Comparison of ENCODE assay signal across 10 mouse cellular contexts in the genomic region with DNA sequence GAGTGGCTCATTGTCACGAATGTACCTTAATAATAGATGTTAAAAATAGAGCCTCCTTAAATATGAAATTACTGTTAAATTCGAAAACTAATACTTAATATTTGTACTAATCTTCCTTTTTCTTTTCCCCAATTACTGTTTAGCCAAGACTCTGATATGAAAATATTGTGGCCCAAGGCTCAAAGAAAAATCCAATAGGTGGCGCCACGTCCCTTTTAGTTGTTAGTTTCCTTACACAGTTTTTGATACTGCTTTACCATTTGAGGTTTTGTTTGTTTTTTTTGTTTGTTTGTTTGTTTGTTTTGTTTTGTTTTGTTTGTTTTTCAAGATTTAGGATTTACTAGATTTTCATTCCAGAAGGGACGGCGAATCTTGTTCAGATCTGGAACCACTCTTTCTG. TPM values are rescaled to one million over a fixed set of nuclear protein-coding genes. Genes with fewer than 3 reads are reported as not detected.
DNase-seq lines count a peak whose midpoint lies in the region; ATAC-seq lines count a peak whose summit lies in the region.
"Had no signal": no experiment of that assay in that cellular context is flagged by ENCODE, and none has a peak within 500 bp of the region (broad histone marks: within the 10 kb centered on the region; RNA-seq: fewer than 3 reads in every experiment).

No protein-coding gene starts in this region.

- no peaks in the 10 kb centered on the region for H3K36me3 ChIP-seq in intestine, embryonic 16.5 days (ENCODE audit: control insufficient read depth, insufficient read depth, low read length)
- H3K36me3 ChIP-seq: neural tube, embryonic 13.5 days had no signal

- H3K4me1 ChIP-seq in intestine, embryonic 16.5 days (ENCODE audit: control insufficient read depth, insufficient read depth, low read length), result peaks cover 6% of the 10 kb centered on the region

- H3K27ac ChIP-seq in intestine, embryonic 16.5 days (ENCODE audit: low read length), result no peak overlapping the region
- H3K27ac ChIP-seq: neural tube, embryonic 13.5 days had no signal

- peak; percentile 37 for DNase-seq in adrenal gland, postnatal 14 days
- DNase-seq in adrenal gland, postnatal 25 days, result no peak
- DNase-seq in kidney, adult 9 months, result peak; percentile 67
- DNase-seq in kidney, adult 11 months, result no peak
- peak; percentile 41 for DNase-seq in urinary bladder, postnatal 14 days (ENCODE audit: low spot score)
- DNase-seq in urinary bladder, postnatal 4 days (ENCODE audit: low spot score in 2 of 2), result no peak

- H3K4me2 ChIP-seq in intestine, embryonic 16.5 days (ENCODE audit: low read depth, low read length), result no peak overlapping the region
- H3K4me2 ChIP-seq: neural tube, embryonic 13.5 days had no signal

- no peaks in the 10 kb centered on the region for H3K9me3 ChIP-seq in intestine, embryonic 16.5 days (ENCODE audit: control insufficient read depth, low read length)
- H3K9me3 ChIP-seq: neural tube, embryonic 13.5 days had no signal

- WGBS in intestine, embryonic 16.5 days, result 75% methylated on average over 6 of the region's 6 CpGs

- H3K4me3 ChIP-seq in intestine, embryonic 16.5 days (ENCODE audit: low read length), result no peak overlapping the region
- H3K4me3 ChIP-seq: neural tube, embryonic 13.5 days had no signal

- H3K9ac ChIP-seq in intestine, embryonic 16.5 days (ENCODE audit: low read depth, low read length), result no peak overlapping the region
- H3K9ac ChIP-seq: neural tube, embryonic 13.5 days had no signal

- no peaks in the 10 kb centered on the region for H3K27me3 ChIP-seq in intestine, embryonic 16.5 days (replicated peaks; ENCODE audit: control insufficient read depth, insufficient read depth, low read length)
- H3K27me3 ChIP-seq: neural tube, embryonic 13.5 days had no signal

- ATAC-seq in frontal cortex, adult (ENCODE audit: low TSS enrichment), result no peak
- no peak for ATAC-seq in intestine, embryonic 16.5 days

RNA-seq across cellular contexts. Expression of gene Fam149a, which starts 19.8 kb away (rescaled TPM):
- 6.4 and 7.3 TPM in 2 replicates for total RNA-seq in adrenal gland, postnatal 14 days (2021)
- 5.9 and 8.0 TPM in 2 replicates for total RNA-seq in adrenal gland, postnatal 25 days (2021)
- polyA plus RNA-seq in intestine, embryonic 16.5 days (2015; fragmentation: Nextera tagmentation; extraction: Ambion mirVana), result 5.3 and 6.4 TPM in 2 replicates
- total RNA-seq: hematopoietic stem cell, adult 5-6 weeks had no signal

RNA-seq across cellular contexts. Expression of gene Cyp4v3, which starts 29.3 kb away (rescaled TPM):
- total RNA-seq in adrenal gland, postnatal 14 days (2021), result 11.3 and 18.6 TPM in 2 replicates
- 14.7 and 18.7 TPM in 2 replicates for total RNA-seq in adrenal gland, postnatal 25 days (2021)
- 1.3 and 1.7 TPM in 2 replicates for polyA plus RNA-seq in intestine, embryonic 16.5 days (2015; fragmentation: Nextera tagmentation; extraction: Ambion mirVana)

RNA-seq across cellular contexts. Expression of gene Tlr3, which starts 48.6 kb away (rescaled TPM):
- total RNA-seq in adrenal gland, postnatal 14 days (2021), result 7.1 and 7.3 TPM in 2 replicates
- 7.7 and 9.0 TPM in 2 replicates for total RNA-seq in adrenal gland, postnatal 25 days (2021)
- 1.0 and 1.4 TPM in 2 replicates for polyA plus RNA-seq in intestine, embryonic 16.5 days (2015; fragmentation: Nextera tagmentation; extraction: Ambion mirVana)

RNA-seq across cellular contexts. Expression of gene Gm45753, which starts 54.1 kb away (rescaled TPM):
- 0.23 and 6.5 TPM in 2 replicates for total RNA-seq in adrenal gland, postnatal 14 days (2021)
- 0.67 TPM in 1 of 2 replicates, not detected in the other for total RNA-seq in adrenal gland, postnatal 25 days (2021)
- polyA plus RNA-seq in intestine, embryonic 16.5 days (2015; fragmentation: Nextera tagmentation; extraction: Ambion mirVana), result 0.13 and 0.54 TPM in 2 replicates
- total RNA-seq: hematopoietic stem cell, adult 5-6 weeks had no signal
- polyA plus RNA-seq: neural tube, embryonic 13.5 days had no signal

Comparison
In these comparisons a context has a peak if more than half of its experiments do, and no peak if none do; other contexts are left out.
1. DNase-seq: peak in adrenal gland, postnatal 14 days (single experiment), kidney, adult 9 months (single experiment) and urinary bladder, postnatal 14 days (single experiment); none in adrenal gland, postnatal 25 days (single experiment), kidney, adult 11 months (single experiment) and urinary bladder, postnatal 4 days (0 of 2).